Mouse (Mus musculus) limb, embryonic 10.5 days (tissue): ENCODE data around the gene Iqsec1. TPM values are rescaled to one million over a fixed set of nuclear protein-coding genes. Genes with fewer than 3 reads are reported as not detected.
"Not testable (repeated sequence)": the region's sequence is repeated elsewhere in the genome, so short reads cannot be mapped to it uniquely, and the experiment has no call there.

ENCODE experiments used
- DNase-seq: peaks from one replicate; pipeline ENCODE4 v3.0.0-alpha.2; 2017; ENCODE audit warnings: low spot score
- H3K27ac ChIP-seq: fragments of 300-500 bp; sonication (generic); 2 replicates; pipeline ENCODE4 v1.5.1; 2016; ENCODE audit warnings: mild to moderate bottlenecking
- H3K27me3 ChIP-seq: fragments of 300-500 bp; sonication (generic); 2 replicates; pipeline ENCODE4 v1.6.1; 2016; ENCODE audit warnings: low read depth, mild to moderate bottlenecking; ENCODE audit not compliant: poor library complexity, severe bottlenecking
- H3K36me3 ChIP-seq: fragments of 300-500 bp; sonication (generic); 2 replicates; pipeline ENCODE4 v1.6.1; 2016; ENCODE audit warnings: mild to moderate bottlenecking, moderate library complexity
- H3K4me1 ChIP-seq: fragments of 300-500 bp; sonication (generic); 2 replicates; pipeline ENCODE4 v1.6.1; 2016
- H3K4me3 ChIP-seq: fragments of 300-500 bp; sonication (generic); 2 replicates; pipeline ENCODE4 v1.5.1; 2016; ENCODE audit warnings: mild to moderate bottlenecking, moderate library complexity
- H3K9me3 ChIP-seq: fragments of 300-500 bp; sonication (generic); replicated peaks from 2 replicates; pipeline ENCODE4 v1.6.1; 2016; ENCODE audit warnings: mild to moderate bottlenecking
- WGBS: fragments of 180-500 bp; shearing (Covaris S2); methylation state at CpG from one replicate; pipeline ENCODE4 v1.1.7; 2016; 5-methylcytosine and 5-hydroxymethylcytosine counted together
- polyA plus RNA-seq: library from polyadenylated mRNA; unstranded; fragments of >200 nt; fragmentation: Nextera tagmentation; extraction: Ambion mirVana; gene quantifications from 2 replicates; pipeline ENCODE4 v1.2.1, GENCODE M21; 2016

Gene Iqsec1
- polyA plus RNA-seq, 1 experiment from 2014 or later: 6.7 TPM

DNA sequence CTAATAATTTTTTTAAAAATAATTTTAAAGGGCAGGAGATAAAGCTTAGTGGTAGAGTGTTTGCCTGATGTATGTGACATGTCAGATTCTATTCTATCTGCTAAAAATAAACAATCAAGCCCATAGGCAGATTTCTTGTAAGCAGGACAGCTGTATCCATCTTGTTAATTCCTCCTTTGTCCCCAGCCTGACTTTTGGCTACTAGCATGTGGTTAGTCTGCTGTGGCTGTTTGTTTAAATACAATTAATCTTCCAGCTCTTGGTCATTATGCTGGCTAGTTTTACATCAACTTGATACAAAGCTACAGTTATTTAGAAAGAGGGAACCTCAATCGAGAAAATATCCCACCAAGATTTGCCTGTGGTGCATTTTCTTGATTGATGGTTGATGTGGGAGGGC lies 337.9 kb downstream of the Iqsec1 start:
- no peaks in the 10 kb centered on the region for H3K9me3 ChIP-seq
- no peak for DNase-seq
- H3K36me3 ChIP-seq: no peaks in the 10 kb centered on the region
- WGBS: 79% methylated on average over 1 of the region's 1 CpGs
- no peak overlapping the region for H3K4me3 ChIP-seq
- no peaks in the 10 kb centered on the region for H3K4me1 ChIP-seq
- H3K27me3 ChIP-seq: no peaks in the 10 kb centered on the region
- no peak overlapping the region for H3K27ac ChIP-seq

DNA sequence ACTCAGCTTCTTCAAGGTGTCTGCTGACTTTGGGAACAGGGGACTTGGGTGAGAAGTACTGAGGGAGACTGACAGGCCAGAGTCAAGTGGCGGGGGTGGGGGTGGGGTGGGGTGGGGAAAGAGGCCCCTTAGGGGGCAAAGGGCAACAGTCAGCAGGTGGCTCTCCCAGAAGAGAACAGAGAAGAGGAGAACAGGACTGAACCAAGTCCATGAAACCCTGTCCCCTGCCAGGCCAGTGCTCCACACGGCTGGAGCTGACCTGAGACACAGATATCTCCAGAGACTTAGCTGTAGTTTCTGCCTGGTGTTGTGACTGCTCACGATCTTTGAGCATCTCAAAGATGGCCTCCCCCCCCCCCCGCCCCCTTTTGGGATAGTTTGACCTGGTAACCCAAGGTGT lies 339.2 kb downstream of the Iqsec1 start:
- 63% methylated on average over 4 of the region's 4 CpGs for WGBS
- Histone ChIP-seq H3K27me3 (no peaks in the 10 kb centered on the region), H3K4me1 (peaks cover 10% of the 10 kb centered on the region; the same call in 1 of the 2 replicates), H3K36me3 (no peaks in the 10 kb centered on the region), H3K27ac (no peak overlapping the region), H3K4me3 (no peak overlapping the region), H3K9me3 (no peaks in the 10 kb centered on the region)
- no peak for DNase-seq

DNA sequence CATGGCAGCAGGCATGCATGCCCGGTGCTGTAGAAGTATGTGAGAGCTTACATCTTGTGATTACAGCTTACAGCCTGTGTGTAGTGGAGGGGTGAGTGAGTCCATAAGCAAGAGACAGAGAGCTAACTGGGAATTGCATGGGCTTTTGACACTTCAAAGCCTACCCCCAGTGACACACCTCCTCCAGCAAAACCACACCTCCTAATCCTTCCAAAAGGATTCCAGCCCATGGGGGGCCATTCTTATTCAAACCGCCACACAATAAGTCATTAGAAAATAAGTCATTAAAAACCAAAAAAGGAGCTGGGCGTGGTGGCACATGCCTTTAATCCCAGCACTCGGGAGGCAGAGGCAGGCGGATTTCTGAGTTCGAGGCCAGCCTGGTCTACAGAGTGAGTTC lies 340.1 kb downstream of the Iqsec1 start:
- WGBS: 94% methylated on average over 6 of the region's 6 CpGs
- peaks cover 10% of the 10 kb centered on the region; the same call in 1 of the 2 replicates for H3K4me1 ChIP-seq
- H3K36me3 ChIP-seq: no peaks in the 10 kb centered on the region
- no peak overlapping the region for H3K27ac ChIP-seq
- H3K9me3 ChIP-seq: no peaks in the 10 kb centered on the region
- no peaks in the 10 kb centered on the region for H3K27me3 ChIP-seq
- DNase-seq: no peak
- no peak overlapping the region for H3K4me3 ChIP-seq

DNA sequence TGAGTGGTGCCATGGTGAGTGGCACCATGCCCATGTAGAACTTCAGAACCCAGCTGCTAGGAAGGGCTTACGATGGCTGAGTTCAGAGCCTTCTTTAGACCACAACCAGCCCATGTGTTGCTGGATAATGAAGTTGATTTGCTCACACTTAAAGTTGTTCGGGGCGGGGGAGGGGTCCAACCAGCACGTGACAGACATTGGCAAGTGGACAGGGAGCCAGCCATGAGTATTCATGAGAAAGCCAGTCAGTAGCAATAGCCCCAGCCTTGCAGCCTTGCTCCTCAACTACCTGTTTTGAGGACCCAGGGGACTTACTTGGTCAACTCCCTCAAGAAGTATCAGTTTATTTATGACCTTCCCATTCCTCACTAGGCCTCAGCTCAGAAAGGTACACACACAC lies 343.5 kb downstream of the Iqsec1 start:
- no peak for DNase-seq
- no peaks in the 10 kb centered on the region for H3K27me3 ChIP-seq
- H3K27ac ChIP-seq: no peak overlapping the region
- H3K36me3 ChIP-seq: no peaks in the 10 kb centered on the region
- no peak overlapping the region for H3K4me3 ChIP-seq
- peaks cover 10% of the 10 kb centered on the region; the same call in 1 of the 2 replicates for H3K4me1 ChIP-seq
- 84% methylated on average over 4 of the region's 4 CpGs for WGBS
- no peaks in the 10 kb centered on the region for H3K9me3 ChIP-seq

DNA sequence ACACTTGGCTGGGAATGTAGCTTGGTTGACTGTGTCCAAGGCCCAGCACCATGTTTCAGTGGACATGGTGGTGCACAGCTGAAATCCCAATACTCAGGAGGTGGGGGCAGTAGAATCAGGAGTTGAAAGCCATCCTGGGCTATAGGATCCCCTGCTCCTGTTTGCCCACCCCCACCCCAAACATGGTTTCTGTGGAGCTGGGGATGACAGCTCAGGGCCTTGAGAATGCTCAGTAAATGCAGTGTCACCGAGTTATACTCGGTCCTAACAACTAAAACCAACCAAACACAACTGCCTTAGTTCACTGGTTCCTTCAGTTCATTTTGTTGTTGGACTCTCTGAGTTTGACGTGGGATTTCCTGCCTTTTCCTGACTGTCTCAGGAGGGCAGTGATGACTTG lies 345.4 kb downstream of the Iqsec1 start:
- Histone ChIP-seq H3K27ac (no peak overlapping the region), H3K36me3 (no peaks in the 10 kb centered on the region), H3K27me3 (no peaks in the 10 kb centered on the region), H3K4me3 (no peak overlapping the region), H3K9me3 (no peaks in the 10 kb centered on the region), H3K4me1 (peaks cover 10% of the 10 kb centered on the region; the same call in 1 of the 2 replicates)
- DNase-seq: no peak
- 83% methylated on average over 3 of the region's 3 CpGs for WGBS

DNA sequence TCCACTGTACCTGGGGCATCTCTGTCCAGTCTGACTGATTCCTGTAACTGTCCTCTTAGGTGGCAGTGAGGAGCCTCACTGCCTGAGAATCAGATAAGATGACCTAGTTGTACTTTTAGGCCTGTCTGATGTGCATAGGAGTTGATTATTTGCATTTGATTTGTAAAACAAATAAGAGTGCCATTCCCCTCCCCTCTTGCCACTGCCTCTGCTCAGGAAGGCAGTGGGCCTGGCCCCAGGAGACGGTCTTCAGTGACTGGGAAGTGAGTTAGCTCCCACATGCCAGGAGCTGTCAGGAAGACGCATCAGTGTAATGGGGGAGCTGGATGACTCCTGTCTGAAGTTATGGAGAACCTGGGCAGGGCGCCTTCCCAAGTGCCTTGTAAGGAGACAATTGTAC lies 352.9 kb downstream of the Iqsec1 start:
- Histone ChIP-seq H3K27me3 (no peaks in the 10 kb centered on the region), H3K4me1 (peaks cover 5% of the 10 kb centered on the region; the same call in 1 of the 2 replicates), H3K36me3 (no peaks in the 10 kb centered on the region), H3K27ac (no peak overlapping the region), H3K9me3 (no peaks in the 10 kb centered on the region), H3K4me3 (no peak overlapping the region)
- no peak for DNase-seq
- WGBS: 66% methylated on average over 3 of the region's 3 CpGs

DNA sequence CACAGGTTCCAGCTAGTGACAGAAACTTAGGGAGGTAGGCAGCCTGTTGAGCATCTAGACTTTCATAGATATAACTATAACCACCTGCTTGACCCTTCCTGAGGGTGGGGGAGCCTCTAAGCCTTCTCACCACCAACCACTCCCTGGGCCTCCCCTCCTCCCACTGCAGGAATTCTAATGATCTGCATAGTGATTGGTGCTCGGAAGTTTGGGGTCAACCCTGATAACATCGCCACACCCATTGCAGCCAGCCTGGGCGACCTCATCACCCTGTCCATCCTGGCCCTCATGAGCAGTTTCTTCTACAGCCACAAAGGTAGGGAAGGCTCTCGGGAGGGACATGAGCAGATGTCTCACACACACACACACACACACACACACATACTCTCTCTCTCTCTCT lies 353.4 kb downstream of the Iqsec1 start:
- 24% methylated on average over 4 of the region's 4 CpGs for WGBS
- peaks cover 5% of the 10 kb centered on the region; the same call in 1 of the 2 replicates for H3K4me1 ChIP-seq
- H3K27ac ChIP-seq: no peak overlapping the region
- H3K27me3 ChIP-seq: no peaks in the 10 kb centered on the region
- no peaks in the 10 kb centered on the region for H3K36me3 ChIP-seq
- no peak overlapping the region for H3K4me3 ChIP-seq
- no peak for DNase-seq
- no peaks in the 10 kb centered on the region for H3K9me3 ChIP-seq

DNA sequence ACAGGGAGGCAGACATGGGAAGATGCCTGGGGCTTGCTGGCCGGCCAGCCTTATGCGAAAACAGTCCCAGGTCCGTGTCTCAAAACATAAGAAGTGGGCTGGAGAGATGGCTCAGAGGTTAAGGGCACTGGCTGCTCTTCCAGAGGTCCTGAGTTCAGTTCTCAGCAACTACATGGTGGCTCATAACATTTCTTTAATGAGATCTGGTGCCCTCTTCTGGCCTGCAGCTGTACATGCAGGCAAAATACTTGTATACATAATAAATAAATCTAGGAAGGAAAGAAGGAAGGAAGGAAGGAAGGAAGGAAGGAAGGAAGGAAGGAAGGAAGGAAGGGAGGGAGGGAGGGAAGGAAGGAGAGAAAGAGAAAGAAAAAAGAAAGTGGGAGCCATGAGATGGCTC lies 356.0 kb downstream of the Iqsec1 start:
- not testable (repeated sequence) for H3K36me3 ChIP-seq, DNase-seq, H3K4me1 ChIP-seq, H3K27me3 ChIP-seq, H3K27ac ChIP-seq, H3K9me3 ChIP-seq, H3K4me3 ChIP-seq
- 67% methylated on average over 3 of the region's 3 CpGs for WGBS

DNA sequence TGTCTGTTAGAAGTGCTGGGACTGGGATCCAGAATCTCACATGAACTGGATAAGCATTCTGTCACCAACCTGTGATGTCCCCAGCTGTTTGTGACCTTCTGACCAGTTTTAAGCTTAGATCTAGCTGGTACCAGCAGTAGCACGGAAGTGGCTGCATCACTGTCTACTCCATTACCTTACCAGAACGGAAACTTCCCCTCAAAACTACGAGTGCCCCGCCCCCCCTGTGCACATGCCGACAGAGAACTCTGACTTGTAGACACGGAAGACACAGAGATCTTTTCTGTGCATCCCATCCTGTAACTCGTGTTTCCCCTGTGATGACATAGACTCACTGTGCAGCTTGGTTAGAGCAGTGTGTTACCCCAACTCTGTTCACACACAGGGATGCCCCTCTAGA lies 358.1 kb downstream of the Iqsec1 start:
- Histone ChIP-seq H3K4me1 (peaks cover 5% of the 10 kb centered on the region; the same call in 1 of the 2 replicates), H3K27me3 (no peaks in the 10 kb centered on the region), H3K9me3 (no peaks in the 10 kb centered on the region), H3K4me3 (no peak overlapping the region), H3K27ac (no peak overlapping the region), H3K36me3 (no peaks in the 10 kb centered on the region)
- WGBS: 89% methylated on average over 7 of the region's 7 CpGs
- DNase-seq: no peak

DNA sequence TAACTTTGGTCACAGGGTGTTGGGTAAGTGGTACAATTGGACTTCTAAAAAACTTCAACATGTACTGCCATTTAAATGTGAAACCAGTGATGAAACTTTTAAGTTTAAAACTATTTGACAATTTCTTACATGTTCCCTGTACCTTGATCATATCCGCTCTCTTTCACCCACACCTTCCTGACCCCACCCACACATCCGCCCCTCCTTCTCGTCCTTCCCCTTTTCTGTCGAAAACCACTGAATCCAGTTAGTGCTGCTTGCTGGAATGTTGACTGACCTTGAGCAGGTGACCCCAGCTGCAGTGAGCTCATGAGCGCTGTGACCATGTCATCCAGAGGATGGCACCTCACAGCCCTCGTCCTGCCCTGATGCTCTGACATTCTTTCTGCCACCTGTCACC lies 359.0 kb downstream of the Iqsec1 start:
- WGBS: 83% methylated on average over 6 of the region's 6 CpGs
- Histone ChIP-seq H3K27me3 (no peaks in the 10 kb centered on the region), H3K4me3 (no peak overlapping the region), H3K27ac (no peak overlapping the region), H3K9me3 (no peaks in the 10 kb centered on the region), H3K4me1 (0 out of 2 replicates have a peak, but pooled peaks cover 2% of the 10 kb centered on the region), H3K36me3 (no peaks in the 10 kb centered on the region)
- no peak for DNase-seq

DNA sequence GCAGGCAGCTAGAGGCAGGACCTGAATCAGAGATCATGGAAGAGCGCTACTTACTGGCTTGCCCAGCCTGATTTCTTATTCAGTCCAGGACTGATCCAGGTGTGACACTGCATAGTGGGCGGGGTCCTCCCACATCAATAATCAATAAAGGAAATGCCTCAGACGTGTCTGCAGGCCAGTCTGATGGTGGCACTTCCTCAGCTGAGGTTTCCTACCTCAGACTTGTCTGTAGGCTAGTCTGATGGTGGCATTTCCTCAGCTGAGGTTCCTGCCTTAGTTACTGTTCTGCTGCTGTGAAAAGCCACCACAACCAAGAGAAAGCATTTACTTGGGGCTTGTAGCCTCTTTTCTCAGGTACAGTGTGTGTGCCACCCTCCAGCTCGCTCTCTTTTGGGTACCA lies 360.9 kb downstream of the Iqsec1 start:
- H3K27ac ChIP-seq: no peak overlapping the region
- no peak overlapping the region for H3K4me3 ChIP-seq
- H3K36me3 ChIP-seq: no peaks in the 10 kb centered on the region
- 90% methylated on average over 4 of the region's 4 CpGs for WGBS
- DNase-seq: no peak
- peaks cover 6% of the 10 kb centered on the region; the same call in 1 of the 2 replicates for H3K4me1 ChIP-seq
- no peaks in the 10 kb centered on the region for H3K27me3 ChIP-seq
- H3K9me3 ChIP-seq: no peaks in the 10 kb centered on the region

DNA sequence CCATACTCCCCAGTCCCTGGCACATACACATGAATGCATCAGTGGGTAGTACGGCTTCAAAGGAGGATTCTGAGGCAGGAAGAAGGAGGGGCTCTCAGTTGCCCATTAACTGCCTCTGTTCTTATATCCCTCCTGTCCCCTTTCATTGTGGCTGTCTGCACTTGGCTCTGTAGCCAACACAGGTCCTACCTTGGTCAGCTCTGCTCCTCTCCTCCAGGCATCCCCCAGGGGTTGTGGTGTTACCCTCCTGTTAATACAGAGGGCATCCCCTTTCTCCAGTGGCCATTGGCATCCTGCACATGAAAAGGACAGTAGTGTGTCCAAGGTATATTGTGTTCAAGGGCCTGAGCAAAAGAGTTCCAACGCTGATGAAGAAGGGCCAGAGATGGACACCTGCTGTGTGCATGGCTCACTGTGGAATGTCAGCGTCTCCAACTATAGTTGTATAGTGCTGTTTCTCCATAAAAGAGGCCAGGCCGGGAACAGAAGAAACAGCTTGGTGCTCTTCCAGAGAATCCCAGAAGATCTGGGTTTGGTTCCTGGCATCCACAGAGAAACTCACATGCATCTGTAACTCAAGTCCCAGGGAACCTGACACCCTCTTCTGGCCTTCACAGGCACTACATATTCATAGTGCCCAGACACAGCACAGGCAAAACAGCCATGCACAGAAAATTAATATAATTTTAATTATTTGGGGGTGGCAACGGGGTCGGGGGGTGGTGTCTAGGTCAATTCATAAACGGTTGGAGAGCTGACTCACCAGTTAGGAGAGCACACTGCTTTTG lies 363.1 kb downstream of the Iqsec1 start:
- WGBS: 85% methylated on average over 7 of the region's 7 CpGs
- Histone ChIP-seq H3K4me1 (peaks cover 13% of the 10 kb centered on the region; the same call in 1 of the 2 replicates), H3K9me3 (no peaks in the 10 kb centered on the region), H3K4me3 (no peak overlapping the region), H3K27me3 (no peaks in the 10 kb centered on the region), H3K36me3 (no peaks in the 10 kb centered on the region), H3K27ac (no peak overlapping the region)
- no peak for DNase-seq

DNA sequence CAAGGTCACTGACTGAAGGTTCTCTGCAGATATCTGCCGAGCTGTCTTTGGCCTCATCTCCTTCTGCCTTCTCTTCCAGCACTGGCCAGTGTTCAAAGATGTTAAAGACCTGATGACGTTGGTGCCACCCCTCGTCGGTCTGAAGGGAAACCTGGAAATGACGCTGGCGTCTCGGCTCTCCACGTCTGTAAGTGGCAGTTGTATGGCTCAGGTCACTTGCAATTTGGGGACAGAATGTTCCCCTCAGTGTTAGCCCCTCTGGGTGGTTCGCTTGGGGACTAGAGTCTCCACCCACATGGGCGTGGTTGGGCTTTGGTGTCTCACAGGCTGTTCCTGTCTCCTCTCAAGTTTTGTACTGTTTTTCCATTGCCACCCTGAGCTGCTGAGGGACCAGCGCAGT lies 363.8 kb downstream of the Iqsec1 start:
- Histone ChIP-seq H3K9me3 (no peaks in the 10 kb centered on the region), H3K27me3 (no peaks in the 10 kb centered on the region), H3K4me3 (no peak overlapping the region), H3K36me3 (no peaks in the 10 kb centered on the region), H3K27ac (no peak overlapping the region), H3K4me1 (peaks cover 13% of the 10 kb centered on the region; the same call in 1 of the 2 replicates)
- DNase-seq: no peak
- WGBS: 68% methylated on average over 11 of the region's 11 CpGs
